Mouse (Mus musculus) small intestine, adult 2 months (tissue): Measurements from ENCODE around the gene S100a16. TPM values are rescaled to one million over a fixed set of nuclear protein-coding genes. Genes with fewer than 3 reads are reported as not detected.

Source experiments
- H3K27ac ChIP-seq: fragments of 200-500 bp; 2 replicates; pipeline ENCODE4 v1.5.1; 2012; ENCODE audit warnings: low read depth, low read length, control low read depth, inconsistent platforms; ENCODE audit not compliant: insufficient read depth
- H3K27me3 ChIP-seq: fragments of 200-500 bp; 2 replicates; pipeline ENCODE4 v1.6.1; 2012; ENCODE audit warnings: mild to moderate bottlenecking, moderate library complexity, low read length, inconsistent platforms; ENCODE audit not compliant: control insufficient read depth, insufficient read depth
- H3K36me3 ChIP-seq: fragments of 200-500 bp; 2 replicates; pipeline ENCODE4 v1.6.1; 2012; ENCODE audit warnings: mild to moderate bottlenecking, low read length, control low read depth, inconsistent platforms; ENCODE audit not compliant: control insufficient read depth, insufficient read depth
- H3K4me1 ChIP-seq: fragments of 200-500 bp; 2 replicates; pipeline ENCODE4 v1.6.1; 2012; ENCODE audit warnings: low read length, inconsistent platforms, mixed read lengths; ENCODE audit not compliant: control insufficient read depth, insufficient read depth, insufficient read length
- H3K4me3 ChIP-seq: fragments of 200-500 bp; 2 replicates; pipeline ENCODE4 v1.5.1; 2012; ENCODE audit warnings: low read depth, mild to moderate bottlenecking, control low read depth, inconsistent platforms, low read length, moderate library complexity
- CTCF ChIP-seq: fragments of 200-500 bp; IDR thresholded peaks from 2 replicates; pipeline ENCODE4 v1.5.1; 2012; ENCODE audit warnings: low read depth, mild to moderate bottlenecking, control low read depth, inconsistent platforms, low read length, moderate library complexity, mixed read lengths; ENCODE audit not compliant: insufficient replicate concordance, insufficient read length; ENCODE audit errors: extremely low read depth
- POLR2A ChIP-seq: fragments of 200-500 bp; IDR thresholded peaks from 2 replicates; pipeline ENCODE4 v1.6.1; 2012; ENCODE audit warnings: low read depth, mild to moderate bottlenecking, control low read depth, inconsistent platforms, low read length, moderate library complexity
- WGBS: fragments of 180-500 bp; shearing (Covaris S2); methylation state at CpG from one replicate; pipeline ENCODE4 v1.1.7; 2018; 5-methylcytosine and 5-hydroxymethylcytosine counted together
- polyA plus RNA-seq: library from polyadenylated mRNA; depleted of rRNA; stranded (reverse); fragments of >200 nt; gene quantifications from 2 replicates; pipeline ENCODE4 v1.2.3, GENCODE M21; 2012

S100a16 gene
- polyA plus RNA-seq, 1 experiment = 44.9 TPM

GRCm38 (mm10) chr3:90549676-90550420 lies 12.8 kb downstream of the S100a16 start:
- Histone ChIP-seq H3K27ac (no peak overlapping the region), H3K4me3 (no peak overlapping the region), H3K36me3 (no peaks in the 10 kb centered on the region), H3K27me3 (no peaks in the 10 kb centered on the region), H3K4me1 (no peaks in the 10 kb centered on the region)
- TF ChIP-seq CTCF (no peak), POLR2A (no peak)
- 57% methylated on average over 5 of the region's 5 CpGs for WGBS

- no peak overlapping the region for H3K27ac ChIP-seq
- WGBS = 67% methylated on average over 2 of the region's 2 CpGs
Observed at GRCm38 (mm10) chr3:90550421-90550790, 13.4 kb downstream of the S100a16 start.

GRCm38 (mm10) chr3:90552231-90552630 lies 15.2 kb downstream of the S100a16 start:
- WGBS = 73% methylated on average over 2 of the region's 2 CpGs
- Histone ChIP-seq H3K4me3 (no peak overlapping the region), H3K27ac (no peak overlapping the region), H3K36me3 (no peaks in the 10 kb centered on the region), H3K4me1 (no peaks in the 10 kb centered on the region), H3K27me3 (no peaks in the 10 kb centered on the region)
- TF ChIP-seq CTCF (no peak), POLR2A (no peak)

More at GRCm38 (mm10) chr3:90550421-90550790, 13.4 kb downstream of the S100a16 start:
- Histone ChIP-seq H3K27me3 (no peaks in the 10 kb centered on the region), H3K4me3 (no peak overlapping the region), H3K36me3 (no peaks in the 10 kb centered on the region), H3K4me1 (no peaks in the 10 kb centered on the region)
- TF ChIP-seq CTCF (no peak), POLR2A (no peak)

- no peak overlapping the region for H3K4me3 ChIP-seq
- H3K4me1 ChIP-seq = no peaks in the 10 kb centered on the region
- no peaks in the 10 kb centered on the region for H3K27me3 ChIP-seq
- H3K36me3 ChIP-seq = no peaks in the 10 kb centered on the region
- H3K27ac ChIP-seq = no peak overlapping the region
- TF ChIP-seq POLR2A = no peak
- no peak for TF ChIP-seq CTCF
- WGBS = 76% methylated on average over 5 of the region's 5 CpGs
Observed at GRCm38 (mm10) chr3:90555954-90556353, 18.9 kb downstream of the S100a16 start.

GRCm38 (mm10) chr3:90560008-90560628 lies 23.1 kb downstream of the S100a16 start, which contains the start of gene S100a3:
Gene S100a3, plus strand, starts transcription at chr3:90560578.
- WGBS = 86% methylated on average over 6 of the region's 6 CpGs
- Histone ChIP-seq H3K4me3 (no peak within 1 kb of the TSS), H3K4me1 (no peaks in the 10 kb centered on the region), H3K27me3 (no peaks in the 10 kb centered on the region), H3K27ac (no peak within 1 kb of the TSS), H3K36me3 (no peaks in the 10 kb centered on the region)
- TF ChIP-seq CTCF = no peak
- no peak for TF ChIP-seq POLR2A

- Histone ChIP-seq H3K4me3 (no peak overlapping the region), H3K36me3 (no peaks in the 10 kb centered on the region), H3K27ac (no peak overlapping the region), H3K27me3 (no peaks in the 10 kb centered on the region), H3K4me1 (peaks cover 3% of the 10 kb centered on the region; the same call in 1 of the 2 replicates)
- TF ChIP-seq CTCF (no peak), POLR2A (no peak)
- WGBS = 78% methylated on average over 5 of the region's 5 CpGs
Observed at GRCm38 (mm10) chr3:90574691-90575090, 37.6 kb downstream of the S100a16 start.

- Histone ChIP-seq H3K4me1 (peaks cover 3% of the 10 kb centered on the region; the same call in 1 of the 2 replicates), H3K27ac (no peak overlapping the region), H3K4me3 (no peak overlapping the region), H3K36me3 (no peaks in the 10 kb centered on the region), H3K27me3 (no peaks in the 10 kb centered on the region)
- TF ChIP-seq POLR2A (no peak), CTCF (no peak)
- WGBS = 49% methylated on average over 3 of the region's 3 CpGs
Observed at GRCm38 (mm10) chr3:90575320-90575719, 38.3 kb downstream of the S100a16 start.

GRCm38 (mm10) chr3:90576351-90577001 lies 39.4 kb downstream of the S100a16 start:
- Histone ChIP-seq H3K27ac (no peak overlapping the region), H3K27me3 (no peaks in the 10 kb centered on the region), H3K4me1 (peaks cover 3% of the 10 kb centered on the region; the same call in 1 of the 2 replicates), H3K36me3 (no peaks in the 10 kb centered on the region), H3K4me3 (no peak overlapping the region)
- no peak for TF ChIP-seq CTCF
- TF ChIP-seq POLR2A = no peak
- WGBS = 73% methylated on average over 10 of the region's 10 CpGs
